Mouse (Mus musculus): ENCODE data around the gene Ppip5k1. TPM values are rescaled to one million over a fixed set of nuclear protein-coding genes. Genes with fewer than 3 reads are reported as not detected.

Gene Ppip5k1
- total RNA-seq, 2 experiments from 2014 or later, result 106 to 110 TPM

DNA sequence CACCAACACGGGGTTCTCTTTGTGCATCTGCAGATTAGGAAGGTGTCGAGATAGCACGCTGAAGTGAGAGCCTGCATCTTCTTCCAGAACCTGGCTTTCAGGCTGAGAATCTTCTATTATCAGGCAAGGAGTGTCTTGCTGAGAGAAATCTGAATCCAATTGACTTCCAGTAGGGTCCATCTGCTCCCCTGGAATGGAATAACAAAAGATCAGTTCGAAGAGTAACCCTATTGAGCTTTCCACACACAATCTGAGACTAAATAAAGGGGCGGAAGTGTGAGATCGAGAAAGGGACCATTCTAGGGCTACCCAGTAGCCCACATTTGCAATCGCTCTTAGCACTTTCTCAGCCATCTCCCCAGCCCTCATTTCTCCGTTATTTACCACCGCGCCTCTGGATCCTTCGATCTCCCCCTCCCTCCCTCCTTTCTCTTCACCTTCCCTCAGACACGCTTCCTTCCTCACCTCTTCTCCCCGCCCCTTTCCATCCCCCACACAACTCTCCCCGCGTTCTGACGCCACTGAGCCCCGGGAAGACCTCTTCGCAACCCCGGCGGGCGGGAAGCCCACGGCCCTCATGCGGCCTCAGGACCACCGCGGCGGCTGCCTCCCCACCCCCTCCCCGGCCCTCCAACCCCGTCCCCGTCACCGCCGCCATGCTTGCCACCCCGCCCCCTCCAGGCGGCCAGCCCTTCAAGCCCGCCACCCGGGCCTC, 84.5 kb downstream of the Ppip5k1 start:
- TF ChIP-seq CTCF (conservative IDR thresholded peaks at IDR 0.05), result no peak
- Histone ChIP-seq H3K27ac (peak overlapping the region; percentile 97), H3K4me3 (peak overlapping the region; percentile 92)
- no peak for DNase-seq (ENCODE audit: low spot score in 2 of 2)

DNA sequence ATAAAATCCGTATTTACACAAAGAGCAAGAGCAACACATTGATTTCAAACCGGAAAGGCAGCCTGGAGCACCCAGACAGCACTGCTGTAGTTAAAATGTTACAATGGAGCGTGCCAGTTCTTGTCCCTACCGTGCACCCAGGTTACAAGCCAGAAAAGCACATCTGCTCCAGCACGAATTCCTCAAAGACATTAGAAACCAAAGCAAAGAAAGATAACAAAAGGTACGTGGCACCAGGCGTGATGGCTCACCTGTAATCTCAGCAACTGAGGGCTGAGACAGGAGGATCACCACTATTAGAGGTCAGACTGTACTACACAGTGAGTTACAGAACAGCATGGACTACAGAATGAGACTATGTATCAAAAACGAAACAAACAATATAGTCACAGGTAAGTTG, 86.8 kb downstream of the Ppip5k1 start:
- Histone ChIP-seq H3K4me3 (no peak overlapping the region; the same call in 1 of the 2 replicates), H3K27ac (no peak overlapping the region)
- no peak for DNase-seq (ENCODE audit: low spot score in 2 of 2)
- TF ChIP-seq CTCF (conservative IDR thresholded peaks at IDR 0.05), result no peak

Other genes starting within 250 kb of the Ppip5k1 start
- gene Tgm7, start 245.6 kb downstream of the Ppip5k1 start, total RNA-seq (2021), result under 1 TPM in 1 of 2 experiments, not detected in 1; 0.33 TPM
- 10 to 100 TPM; 17.6 to 17.9 TPM for gene Adal, start 215.0 kb downstream of the Ppip5k1 start, total RNA-seq (2021)
- gene Lcmt2, start 214.7 kb downstream of the Ppip5k1 start, total RNA-seq (2021), result 1 to 10 TPM; 8.3 to 9.6 TPM
- gene Tubgcp4, start 184.7 kb downstream of the Ppip5k1 start, total RNA-seq (2021), result 10 to 100 TPM; 39.0 to 42.3 TPM
- 1 to 10 TPM; 5.0 to 6.6 TPM for gene Zscan29, start 184.3 kb downstream of the Ppip5k1 start, total RNA-seq (2021)
- gene Trp53bp1, start 84.0 kb downstream of the Ppip5k1 start, total RNA-seq (2021), result 100 to 1,000 TPM; 148 to 162 TPM
- 100 to 1,000 TPM; 622 to 629 TPM for gene Map1a, start 65.8 kb downstream of the Ppip5k1 start, total RNA-seq (2021)
- gene Ckmt1, start 2.3 kb upstream of the Ppip5k1 start, total RNA-seq (2021), result 100 to 1,000 TPM; 360 to 396 TPM
- gene Strc, start 31.8 kb upstream of the Ppip5k1 start, total RNA-seq (2021), result under 1 TPM; 0.46 to 0.69 TPM
- 100 to 1,000 TPM; 170 to 193 TPM for gene Pdia3, start 58.4 kb upstream of the Ppip5k1 start, total RNA-seq (2021)
- gene Catsper2, start 58.4 kb upstream of the Ppip5k1 start, total RNA-seq (2021), result 1 to 10 TPM; 5.3 TPM
- gene Ell3, start 88.9 kb upstream of the Ppip5k1 start, total RNA-seq (2021), result not detected
- 100 to 1,000 TPM; 146 to 155 TPM for gene Serf2, start 93.8 kb upstream of the Ppip5k1 start, total RNA-seq (2021)
- 10 to 100 TPM; 17.6 to 18.2 TPM for gene Hypk, start 97.9 kb upstream of the Ppip5k1 start, total RNA-seq (2021)
- gene Serinc4, start 101.4 kb upstream of the Ppip5k1 start, total RNA-seq (2021), result under 1 TPM; 0.47 to 0.82 TPM
- 10 to 100 TPM; 45.3 to 47.2 TPM for gene Mfap1b, start 118.7 kb upstream of the Ppip5k1 start, total RNA-seq (2021)
- gene Mfap1a, start 151.3 kb upstream of the Ppip5k1 start, total RNA-seq (2021), result 10 to 100 TPM; 31.4 to 34.0 TPM
- 1 to 10 TPM; 2.6 to 2.8 TPM for gene Wdr76, start 151.3 kb upstream of the Ppip5k1 start, total RNA-seq (2021)